Mouse (Mus musculus) MEL (cell line): ENCODE measurements around the gene Ciita. TPM values are rescaled to one million over a fixed set of nuclear protein-coding genes. Genes with fewer than 3 reads are reported as not detected.

Experiments
- DNase-seq: peaks from one replicate; pipeline ENCODE4 v3.0.0; 2011; ENCODE audit warnings: low read depth, low spot score
- H3K27ac ChIP-seq: 2 replicates; pipeline ENCODE4 v1.5.1; 2012; ENCODE audit warnings: low read depth, mild to moderate bottlenecking, control low read depth, low read length, moderate library complexity; ENCODE audit not compliant: control insufficient read depth
- H3K27me3 ChIP-seq, 2 experiments: fragments of 150-350 bp in 1 of 2; sonication (generic) in 1 of 2; 2 replicates each; pipeline ENCODE4 v1.6.1; 2012; ENCODE audit warnings: low read length in 2 of 2, mild to moderate bottlenecking in 2 of 2, improper control_type of control experiment in 1 of 2, moderate library complexity in 1 of 2; ENCODE audit not compliant: insufficient read depth in 2 of 2, control insufficient read depth in 1 of 2
- H3K36me3 ChIP-seq, 2 experiments: 2 replicates each; pipeline ENCODE4 v1.6.1; 2012 to 2014; ENCODE audit warnings: low read length in 2 of 2, improper control_type of control experiment in 1 of 2, inconsistent platforms in 1 of 2, mild to moderate bottlenecking in 1 of 2; ENCODE audit not compliant: insufficient read depth in 2 of 2, control insufficient read depth in 1 of 2
- H3K4me1 ChIP-seq, 2 experiments: fragments of 150-350 bp in 1 of 2; sonication (generic) in 1 of 2; 2 replicates each; pipeline ENCODE4 v1.6.1; 2012; ENCODE audit warnings: low read length in 2 of 2, improper control_type of control experiment in 1 of 2, mild to moderate bottlenecking in 1 of 2; ENCODE audit not compliant: insufficient read depth in 2 of 2, control insufficient read depth in 1 of 2
- H3K4me3 ChIP-seq, 2 experiments: fragments of 150-350 bp in 1 of 2; sonication (generic) in 1 of 2; 2 replicates each; pipeline ENCODE4 v1.5.1; 2012; ENCODE audit warnings: low read depth in 2 of 2, low read length in 2 of 2, mild to moderate bottlenecking in 2 of 2, moderate library complexity in 2 of 2, control low read depth in 1 of 2, improper control_type of control experiment in 1 of 2; ENCODE audit not compliant: control insufficient read depth in 1 of 2, insufficient read depth in 1 of 2
- H3K79me2 ChIP-seq: 2 replicates; pipeline ENCODE4 v1.6.1; 2012; ENCODE audit warnings: mild to moderate bottlenecking, low read length, moderate library complexity; ENCODE audit not compliant: control insufficient read depth, poor library complexity, insufficient read depth
- H3K9ac ChIP-seq: 2 replicates; pipeline ENCODE4 v1.6.1; 2012; ENCODE audit warnings: low read depth, mild to moderate bottlenecking, control low read depth, low read length, moderate library complexity; ENCODE audit not compliant: control insufficient read depth, poor library complexity, severe bottlenecking
- H3K9me3 ChIP-seq: fragments of 150-350 bp; sonication (generic); replicated peaks from 2 replicates; pipeline ENCODE4 v1.6.1; 2012; ENCODE audit warnings: mild to moderate bottlenecking, low read length, improper control_type of control experiment, moderate library complexity; ENCODE audit not compliant: insufficient read depth
- BHLHE40 ChIP-seq: IDR thresholded peaks from 2 replicates; pipeline ENCODE4 v1.6.1; 2012; ENCODE audit warnings: low read depth, mild to moderate bottlenecking, inconsistent platforms, low read length, improper control_type of control experiment, borderline replicate concordance
- CHD1 ChIP-seq: IDR thresholded peaks from 2 replicates; pipeline ENCODE4 v1.6.1; 2012; ENCODE audit warnings: low read depth, mild to moderate bottlenecking, inconsistent platforms, low read length, improper control_type of control experiment
- E2F4 ChIP-seq: IDR thresholded peaks from 2 replicates; pipeline ENCODE4 v1.6.1; 2011; ENCODE audit warnings: low read depth, low read length, improper control_type of control experiment, borderline replicate concordance
- EP300 ChIP-seq, 2 experiments: IDR thresholded peaks; 2 replicates each; pipeline ENCODE4 v1.6.1; 2011; ENCODE audit warnings: improper control_type of control experiment in 2 of 2, low read length in 2 of 2, low read depth in 1 of 2, mild to moderate bottlenecking in 1 of 2
- ETS1 ChIP-seq: IDR thresholded peaks from 2 replicates; pipeline ENCODE4 v1.6.1; 2012; ENCODE audit warnings: low read depth, mild to moderate bottlenecking, inconsistent platforms, low read length, improper control_type of control experiment, moderate library complexity
- GATA1 ChIP-seq: IDR thresholded peaks from 2 replicates; pipeline ENCODE4 v1.6.1; 2011; ENCODE audit warnings: low read depth, low read length, improper control_type of control experiment
- HCFC1 ChIP-seq: IDR thresholded peaks from 2 replicates; pipeline ENCODE4 v1.6.1; 2012; ENCODE audit warnings: low read depth, mild to moderate bottlenecking, inconsistent platforms, low read length, improper control_type of control experiment, moderate library complexity
- JUND ChIP-seq: IDR thresholded peaks from 2 replicates; pipeline ENCODE4 v1.6.1; 2011; ENCODE audit warnings: low read depth, mild to moderate bottlenecking, improper control_type of control experiment, low read length
- KAT2A ChIP-seq: conservative IDR thresholded peaks from 2 replicates; pipeline ENCODE4 v1.6.1; 2012; ENCODE audit warnings: low read depth, low read length, improper control_type of control experiment, inconsistent platforms
- MAFK ChIP-seq: IDR thresholded peaks from 2 replicates; pipeline ENCODE4 v1.6.1; 2011; ENCODE audit warnings: low read depth, mild to moderate bottlenecking, low read length, improper control_type of control experiment, borderline replicate concordance
- MAZ ChIP-seq: IDR thresholded peaks from 2 replicates; pipeline ENCODE4 v1.6.1; 2012; ENCODE audit warnings: low read depth, mild to moderate bottlenecking, inconsistent platforms, low read length, improper control_type of control experiment
- MEF2A ChIP-seq: IDR thresholded peaks from 2 replicates; pipeline ENCODE4 v1.6.1; 2014; ENCODE audit warnings: low read depth, mild to moderate bottlenecking, inconsistent platforms, low read length, improper control_type of control experiment; ENCODE audit not compliant: poor library complexity, insufficient replicate concordance, severe bottlenecking; ENCODE audit errors: extremely low read depth
- NRF1 ChIP-seq: IDR thresholded peaks from 2 replicates; pipeline ENCODE4 v1.6.1; 2014; ENCODE audit warnings: low read depth, mild to moderate bottlenecking, inconsistent platforms, low read length, improper control_type of control experiment, moderate library complexity; ENCODE audit not compliant: poor library complexity, insufficient read depth, severe bottlenecking
- POLR2A ChIP-seq, 2 experiments: IDR thresholded peaks; 2 replicates each; pipeline ENCODE4 v1.6.1; 2011 to 2012; ENCODE audit warnings: low read length in 2 of 2, mild to moderate bottlenecking in 2 of 2, control low read depth in 1 of 2, improper control_type of control experiment in 1 of 2, low read depth in 1 of 2, moderate library complexity in 1 of 2; ENCODE audit not compliant: control insufficient read depth in 1 of 2, insufficient read depth in 1 of 2, poor library complexity in 1 of 2
- POLR2AphosphoS2 ChIP-seq: IDR thresholded peaks from 2 replicates; pipeline ENCODE4 v1.6.1; 2011; ENCODE audit warnings: low read length, improper control_type of control experiment
- RAD21 ChIP-seq: IDR thresholded peaks from 2 replicates; pipeline ENCODE4 v1.6.1; 2011; ENCODE audit warnings: mild to moderate bottlenecking, low read depth, low read length, improper control_type of control experiment
- RCOR1 ChIP-seq: IDR thresholded peaks from 2 replicates; pipeline ENCODE4 v1.6.1; 2012; ENCODE audit warnings: low read depth, mild to moderate bottlenecking, inconsistent platforms, low read length, improper control_type of control experiment
- TAL1 ChIP-seq: IDR thresholded peaks from 2 replicates; pipeline ENCODE4 v1.6.1; 2012; ENCODE audit warnings: mild to moderate bottlenecking, inconsistent platforms, low read length, moderate library complexity, mixed read lengths
- TBP ChIP-seq: IDR thresholded peaks from 2 replicates; pipeline ENCODE4 v1.8.0; 2011; ENCODE audit warnings: low read depth, low read length, improper control_type of control experiment
- USF2 ChIP-seq, 2 experiments: IDR thresholded peaks; 2 replicates each; pipeline ENCODE4 v1.6.1; 2011 to 2012; ENCODE audit warnings: improper control_type of control experiment in 2 of 2, low read length in 2 of 2, borderline replicate concordance in 1 of 2, inconsistent platforms in 1 of 2, low read depth in 1 of 2, mild to moderate bottlenecking in 1 of 2; ENCODE audit not compliant: insufficient read depth in 1 of 2
- ZC3H11A ChIP-seq: IDR thresholded peaks from 2 replicates; pipeline ENCODE4 v1.6.1; 2012; ENCODE audit warnings: low read depth, mild to moderate bottlenecking, inconsistent platforms, low read length, improper control_type of control experiment
- ZKSCAN1 ChIP-seq: IDR thresholded peaks from 2 replicates; pipeline ENCODE4 v1.6.1; 2012; ENCODE audit warnings: low read depth, mild to moderate bottlenecking, inconsistent platforms, low read length, improper control_type of control experiment, moderate library complexity
- ZMIZ1 ChIP-seq: IDR thresholded peaks from 2 replicates; pipeline ENCODE4 v1.6.1; 2012; ENCODE audit warnings: low read depth, mild to moderate bottlenecking, inconsistent platforms, low read length, improper control_type of control experiment, moderate library complexity
- ZNF384 ChIP-seq: IDR thresholded peaks from 2 replicates; pipeline ENCODE4 v1.6.1; 2012; ENCODE audit warnings: low read depth, mild to moderate bottlenecking, inconsistent platforms, low read length, improper control_type of control experiment
- polyA plus RNA-seq, 2 experiments: library from polyadenylated mRNA; stranded (reverse) in 1 of 2; unstranded in 1 of 2; fragments of >175 nt in 1 of 2; fragments of >200 nt in 1 of 2; gene quantifications; 2 replicates each; pipeline versions ENCODE4 v1.2.1 to v1.2.4; 2012; ENCODE audit warnings: low replicate concordance in 2 of 2, low read depth in 1 of 2; ENCODE audit not compliant: insufficient read length in 2 of 2, insufficient read depth in 1 of 2, missing spikeins in 1 of 2
- total RNA-seq: library from RNA; depleted of rRNA; stranded (reverse); fragments of 300-350 nt; gene quantifications from 2 replicates; pipeline ENCODE4 v1.2.3, GENCODE M21; 2012

The Ciita gene
- total and polyA plus RNA-seq, 3 experiments = 0.04 TPM; not detected in 2

- no peaks in the 10 kb centered on the region for H3K9me3 ChIP-seq
- DNase-seq = no peak
- no peak overlapping the region for H3K9ac ChIP-seq
- no peaks in the 10 kb centered on the region for H3K36me3 ChIP-seq
- TF ChIP-seq RCOR1 (no peak), POLR2A (IDR thresholded peaks at IDR 0.05; ENCODE audit: control insufficient read depth in 1 of 2, insufficient read depth in 1 of 2, low read depth in 1 of 2, low read length in 2 of 2, poor library complexity in 1 of 2) (no peak), ETS1 (no peak), EP300 (IDR thresholded peaks at IDR 0.05; ENCODE audit: low read depth in 1 of 2, low read length in 2 of 2) (no peak), E2F4 (no peak), RAD21 (no peak), HCFC1 (no peak), POLR2AphosphoS2 (no peak), ZC3H11A (no peak), ZNF384 (no peak), USF2 (IDR thresholded peaks at IDR 0.05; ENCODE audit: borderline replicate concordance in 1 of 2, insufficient read depth in 1 of 2, low read depth in 1 of 2, low read length in 2 of 2) (no peak), GATA1 (no peak)
- no peak overlapping the region for H3K4me3 ChIP-seq
- no peaks in the 10 kb centered on the region for H3K79me2 ChIP-seq
- H3K27me3 ChIP-seq = peaks cover 0 to 3% of the 10 kb centered on the region in 2 experiments; a peak in 2 of 4 replicates
- H3K4me1 ChIP-seq = no peaks in the 10 kb centered on the region
- no peak overlapping the region for H3K27ac ChIP-seq
Observed at GRCm38 (mm10) chr16:10468201-10468600, 11.7 kb upstream of the Ciita start.

GRCm38 (mm10) chr16:10471950-10472349, 7.9 kb upstream of the Ciita start:
- H3K4me1 ChIP-seq = no peaks in the 10 kb centered on the region
- TF ChIP-seq NRF1 (no peak), KAT2A (no peak), USF2 (IDR thresholded peaks at IDR 0.05; ENCODE audit: borderline replicate concordance in 1 of 2, insufficient read depth in 1 of 2, low read depth in 1 of 2, low read length in 2 of 2) (no peak), POLR2A (IDR thresholded peaks at IDR 0.05; ENCODE audit: control insufficient read depth in 1 of 2, insufficient read depth in 1 of 2, low read depth in 1 of 2, low read length in 2 of 2, poor library complexity in 1 of 2) (no peak), MAZ (no peak), ZMIZ1 (no peak), GATA1 (no peak), MAFK (no peak), RAD21 (no peak), CHD1 (no peak), ZKSCAN1 (no peak), ETS1 (no peak), MEF2A (no peak), BHLHE40 (no peak), TAL1 (no peak), JUND (no peak), TBP (no peak)
- TF ChIP-seq, all 39 proteins: peak for 0
- no peaks in the 10 kb centered on the region for H3K36me3 ChIP-seq
- H3K4me3 ChIP-seq = no peak overlapping the region
- H3K27ac ChIP-seq = no peak overlapping the region
- H3K27me3 ChIP-seq = no peaks in the 10 kb centered on the region; a peak in 2 of 4 replicates
- no peaks in the 10 kb centered on the region for H3K9me3 ChIP-seq
- H3K9ac ChIP-seq = no peak overlapping the region
- DNase-seq = no peak
- no peaks in the 10 kb centered on the region for H3K79me2 ChIP-seq
